Mouse (Mus musculus) hindbrain, embryonic 11.5 days (tissue): ENCODE data around the gene Ercc6l. TPM values are rescaled to one million over a fixed set of nuclear protein-coding genes. Genes with fewer than 3 reads are reported as not detected.
A peak's percentile ranks its signal among the peaks of the same experiment; 100 is the strongest.

Experiments
- ATAC-seq: fragments of 200-750 bp; cut with Nextera tagmentation; 2 replicates; pipeline ENCODE4 v1.8.0; 2017; ENCODE audit warnings: mild to moderate bottlenecking, moderate TSS enrichment, moderate library complexity; ENCODE audit not compliant: low FRiP score
- DNase-seq: peaks from one replicate; pipeline ENCODE4 v3.0.0-alpha.2; 2015; ENCODE audit warnings: low spot score
- H3K27ac ChIP-seq: fragments of 300-500 bp; sonication (generic); 2 replicates; pipeline ENCODE4 v1.5.1; 2014; ENCODE audit warnings: mild to moderate bottlenecking, low read depth, low read length
- H3K27me3 ChIP-seq: fragments of 300-500 bp; sonication (generic); 2 replicates; pipeline ENCODE4 v1.6.1; 2014; ENCODE audit warnings: mild to moderate bottlenecking, low read length, moderate library complexity, mixed read lengths; ENCODE audit not compliant: control insufficient read depth, insufficient read depth
- H3K36me3 ChIP-seq: fragments of 300-500 bp; sonication (generic); 2 replicates; pipeline ENCODE4 v1.6.1; 2014; ENCODE audit warnings: mild to moderate bottlenecking, low read length, moderate library complexity, mixed read lengths; ENCODE audit not compliant: control insufficient read depth, insufficient read depth
- H3K4me1 ChIP-seq: fragments of 300-500 bp; sonication (generic); replicated peaks from 2 replicates; pipeline ENCODE4 v1.6.1; 2014; ENCODE audit warnings: low read length, mixed read lengths; ENCODE audit not compliant: control insufficient read depth, insufficient read depth
- H3K4me2 ChIP-seq: fragments of 300-500 bp; sonication (generic); replicated peaks from 2 replicates; pipeline ENCODE4 v1.6.1; 2014; ENCODE audit warnings: mild to moderate bottlenecking, low read depth, low read length
- H3K4me3 ChIP-seq: fragments of 300-500 bp; sonication (generic); 2 replicates; pipeline ENCODE4 v1.5.1; 2014; ENCODE audit warnings: low read depth, low read length
- H3K9ac ChIP-seq: fragments of 300-500 bp; sonication (generic); 2 replicates; pipeline ENCODE4 v1.6.1; 2014; ENCODE audit warnings: low read depth, low read length
- H3K9me3 ChIP-seq: fragments of 300-500 bp; sonication (generic); 2 replicates; pipeline ENCODE4 v1.6.1; 2016; ENCODE audit warnings: low read length; ENCODE audit not compliant: control insufficient read depth
- WGBS: fragments of 180-500 bp; shearing (Covaris S2); extraction: QIAGEN DNeasy Blood & Tissue Kit; methylation state at CpG from one replicate; pipeline ENCODE4 v1.1.7; 2014; 5-methylcytosine and 5-hydroxymethylcytosine counted together
- polyA plus RNA-seq: library from polyadenylated mRNA; unstranded; fragments of >200 nt; fragmentation: Nextera tagmentation; extraction: Ambion mirVana; gene quantifications from 2 replicates; pipeline ENCODE4 v1.2.1, GENCODE M21; 2014

Gene Ercc6l
- 16.1 and 18.8 TPM in 2 replicates for polyA plus RNA-seq

- 16% methylated on average over 42 of the region's 42 CpGs for WGBS
- DNase-seq (peak; percentile 90), ATAC-seq (peak; percentile 99)
- Histone ChIP-seq H3K4me1 (no peaks in the 10 kb centered on the region), H3K27me3 (no peaks in the 10 kb centered on the region), H3K4me3 (peak within 1 kb of the TSS; percentile 42), H3K4me2 (peak within 1 kb of the TSS; percentile 33), H3K9ac (peak within 1 kb of the TSS; percentile 45; the same call in 1 of the 2 replicates), H3K36me3 (no peaks in the 10 kb centered on the region), H3K27ac (peak within 1 kb of the TSS; percentile 60), H3K9me3 (no peaks in the 10 kb centered on the region)
Measured at GRCm38 (mm10) chrX:102156618-102157422, at the start of gene Ercc6l. Gene Ercc6l (minus strand): TSS chrX:102157091.

GRCm38 (mm10) chrX:102190840-102191239 lies 33.9 kb upstream of the Ercc6l start:
- no peaks in the 10 kb centered on the region for H3K9me3 ChIP-seq
- no peaks in the 10 kb centered on the region for H3K4me1 ChIP-seq
- ATAC-seq: no peak
- H3K4me3 ChIP-seq: no peak overlapping the region
- DNase-seq: no peak
- no peak overlapping the region for H3K9ac ChIP-seq
- no peaks in the 10 kb centered on the region for H3K27me3 ChIP-seq
- WGBS: 38% methylated on average over 1 of the region's 1 CpGs
- no peaks in the 10 kb centered on the region for H3K36me3 ChIP-seq
- H3K27ac ChIP-seq: no peak overlapping the region
- H3K4me2 ChIP-seq: no peak overlapping the region

- H3K4me2 ChIP-seq: no peak overlapping the region
- H3K27ac ChIP-seq: no peak overlapping the region
- no peaks in the 10 kb centered on the region for H3K4me1 ChIP-seq
- no peak overlapping the region for H3K9ac ChIP-seq
- H3K9me3 ChIP-seq: no peaks in the 10 kb centered on the region
- ATAC-seq (peak; percentile 43; the same call in 1 of the 2 replicates), DNase-seq (no peak)
- no peak overlapping the region for H3K4me3 ChIP-seq
- no peaks in the 10 kb centered on the region for H3K36me3 ChIP-seq
- no peaks in the 10 kb centered on the region for H3K27me3 ChIP-seq
- WGBS: 43% methylated on average over 5 of the region's 5 CpGs
Measured at GRCm38 (mm10) chrX:102189581-102189980, 32.7 kb upstream of the Ercc6l start.

GRCm38 (mm10) chrX:102188712-102189497 lies 32.0 kb upstream of the Ercc6l start, which contains the start of gene Rps4x:
Gene Rps4x (minus strand): TSS chrX:102189394.
- H3K36me3 ChIP-seq: 0 out of 2 replicates have a peak, but pooled peaks cover 2% of the 10 kb centered on the region
- H3K4me3 ChIP-seq: peak within 1 kb of the TSS; percentile 55
- no peaks in the 10 kb centered on the region for H3K4me1 ChIP-seq
- DNase-seq: peak; percentile 81
- no peaks in the 10 kb centered on the region for H3K27me3 ChIP-seq
- peak; percentile 92 for ATAC-seq
- peak within 1 kb of the TSS; percentile 81 for H3K9ac ChIP-seq
- peak within 1 kb of the TSS; percentile 75 for H3K27ac ChIP-seq
- H3K4me2 ChIP-seq: peak within 1 kb of the TSS; percentile 48
- no peaks in the 10 kb centered on the region for H3K9me3 ChIP-seq
- 15% methylated on average over 37 of the region's 37 CpGs for WGBS

- Histone ChIP-seq H3K4me2 (peak overlapping the region; percentile 48), H3K4me3 (peak overlapping the region; percentile 55), H3K36me3 (0 out of 2 replicates have a peak, but pooled peaks cover 2% of the 10 kb centered on the region), H3K27me3 (no peaks in the 10 kb centered on the region), H3K9ac (peak overlapping the region; percentile 11; the same call in 1 of the 2 replicates), H3K4me1 (no peaks in the 10 kb centered on the region), H3K27ac (no peak overlapping the region), H3K9me3 (no peaks in the 10 kb centered on the region)
- ATAC-seq (no peak), DNase-seq (no peak)
- WGBS: 48% methylated on average over 11 of the region's 11 CpGs
Measured at GRCm38 (mm10) chrX:102187023-102187699, 30.3 kb upstream of the Ercc6l start.

DNA sequence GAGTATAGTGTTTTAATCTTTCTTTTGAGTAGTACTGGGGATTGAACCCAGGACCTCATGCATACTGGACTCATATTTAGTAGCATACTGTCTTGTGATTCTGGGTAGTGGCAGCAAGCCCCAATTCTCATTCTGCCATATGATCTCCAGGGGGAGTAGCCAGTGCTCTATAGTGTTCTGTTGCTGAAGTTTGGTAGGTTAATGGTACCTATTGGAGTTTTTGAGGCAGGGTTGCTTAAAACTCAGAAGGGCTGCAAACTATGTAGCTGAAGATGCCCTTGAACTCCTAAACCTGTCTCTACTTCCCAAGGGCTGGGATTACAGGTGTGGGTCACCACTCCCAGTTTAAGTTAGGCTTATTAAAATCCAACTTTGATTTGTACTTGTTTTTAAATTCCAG lies 25.7 kb upstream of the Ercc6l start:
- no peak overlapping the region for H3K27ac ChIP-seq
- H3K4me2 ChIP-seq: no peak overlapping the region
- no peak overlapping the region for H3K4me3 ChIP-seq
- H3K9me3 ChIP-seq: no peaks in the 10 kb centered on the region
- H3K36me3 ChIP-seq: 0 out of 2 replicates have a peak, but pooled peaks cover 2% of the 10 kb centered on the region
- no peak overlapping the region for H3K9ac ChIP-seq
- H3K4me1 ChIP-seq: no peaks in the 10 kb centered on the region
- no peaks in the 10 kb centered on the region for H3K27me3 ChIP-seq
- DNase-seq: no peak
- ATAC-seq: no peak

DNA sequence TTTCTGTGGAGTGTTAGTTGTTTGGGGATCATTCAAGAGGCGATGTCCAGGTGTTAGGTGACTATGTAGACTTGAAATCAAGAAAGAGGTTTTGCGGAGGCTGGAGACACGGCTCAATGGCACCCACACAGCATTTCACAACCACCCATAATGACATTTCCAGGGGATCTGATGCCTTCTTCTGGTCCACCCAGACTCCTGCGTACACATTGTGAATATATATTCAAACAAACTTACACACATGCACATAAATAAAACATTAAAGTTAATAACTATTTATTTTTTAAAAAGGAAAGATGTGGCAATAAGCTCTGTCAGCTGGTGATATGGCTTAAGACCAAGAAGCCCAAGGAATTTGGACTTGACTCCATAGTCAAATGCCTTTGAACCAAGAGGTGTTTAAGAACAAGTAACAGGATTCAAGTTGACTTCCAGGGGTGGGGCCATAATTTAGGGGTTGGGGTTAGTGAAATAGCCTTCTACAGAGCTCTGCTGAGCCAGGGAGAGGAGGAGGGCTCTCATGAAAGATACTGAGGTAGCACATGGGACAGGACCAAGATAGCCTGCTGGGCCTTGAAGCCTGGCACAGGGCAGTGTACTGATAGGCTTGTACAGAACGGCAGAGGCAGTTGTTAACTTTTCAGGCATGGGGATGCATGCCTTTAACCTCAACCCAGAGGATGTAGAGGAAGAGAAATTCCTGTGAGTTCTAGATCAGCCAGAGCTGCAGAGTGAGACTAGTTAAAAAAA lies 18.8 kb upstream of the Ercc6l start:
- H3K4me3 ChIP-seq: no peak overlapping the region
- no peaks in the 10 kb centered on the region for H3K4me1 ChIP-seq
- H3K9me3 ChIP-seq: no peaks in the 10 kb centered on the region
- no peaks in the 10 kb centered on the region for H3K27me3 ChIP-seq
- H3K27ac ChIP-seq: no peak overlapping the region
- no peak overlapping the region for H3K9ac ChIP-seq
- DNase-seq: no peak
- H3K36me3 ChIP-seq: no peaks in the 10 kb centered on the region
- WGBS: 90% methylated on average over 5 of the region's 5 CpGs
- ATAC-seq: no peak
- no peak overlapping the region for H3K4me2 ChIP-seq

DNA sequence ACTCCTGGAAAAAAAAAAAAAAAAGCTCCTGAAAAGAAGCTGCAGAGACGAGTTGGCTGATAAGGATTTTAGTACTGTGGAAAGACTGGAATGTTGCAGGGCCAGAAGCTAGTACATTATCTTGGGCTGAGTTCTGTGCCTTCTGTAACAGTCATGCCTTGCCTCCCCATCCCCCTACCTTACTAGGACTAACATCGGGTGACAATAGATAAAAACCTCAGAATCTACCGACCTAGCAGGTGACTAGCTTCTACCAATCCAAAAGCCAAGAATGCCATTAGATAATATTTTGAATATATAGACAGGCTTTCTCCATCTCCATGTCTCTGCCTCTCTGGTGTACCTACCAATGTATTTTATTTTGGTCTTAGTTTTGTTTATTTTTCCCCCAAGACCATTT lies 14.0 kb upstream of the Ercc6l start:
- DNase-seq (no peak), ATAC-seq (no peak)
- Histone ChIP-seq H3K9me3 (no peaks in the 10 kb centered on the region), H3K4me1 (no peaks in the 10 kb centered on the region), H3K36me3 (no peaks in the 10 kb centered on the region), H3K27me3 (peaks cover 3% of the 10 kb centered on the region; the same call in 1 of the 2 replicates), H3K9ac (no peak overlapping the region), H3K27ac (no peak overlapping the region), H3K4me2 (no peak overlapping the region), H3K4me3 (no peak overlapping the region)
- WGBS: 66% methylated on average over 3 of the region's 3 CpGs
